Mouse (Mus musculus): Measurements from ENCODE around the gene 4932414N04Rik.

GRCm38 (mm10) chr2:68739772-68740739 lies 83.8 kb downstream of the 4932414N04Rik start:
- no peak for TF ChIP-seq GATA1 (IDR thresholded peaks at IDR 0.05; ENCODE audit: borderline replicate concordance, low read length)
- TF ChIP-seq FLI1 (IDR thresholded peaks at IDR 0.05; ENCODE audit: low read length) = no peak

All from megakaryocyte, embryonic 14.5 days (primary cell).